Mouse (Mus musculus): Measurements from ENCODE around the gene Spn.

- TF ChIP-seq CTCF (IDR thresholded peaks at IDR 0.05; ENCODE audit: borderline replicate concordance, insufficient read depth, low read length): no peak
- TF ChIP-seq POLR2A (IDR thresholded peaks at IDR 0.05; ENCODE audit: low read depth, low read length): no peak
These were observed 21.2 kb downstream of the Spn start for GRCm38 (mm10) chr7:127116331-127116935.

All from embryonic fibroblast, embryonic 13.5 days (primary cell).